Mouse (Mus musculus) liver, postnatal 0 days (tissue): ENCODE data around the gene Satl1. TPM values are rescaled to one million over a fixed set of nuclear protein-coding genes. Genes with fewer than 3 reads are reported as not detected.

ENCODE experiments used
- ATAC-seq: fragments of 200-750 bp; cut with Nextera tagmentation; 2 replicates; pipeline ENCODE4 v1.8.0; 2017; ENCODE audit warnings: mild to moderate bottlenecking, moderate library complexity
- DNase-seq: peaks from one replicate; pipeline ENCODE4 v3.0.0-alpha.2; 2016
- H3K27ac ChIP-seq: fragments of 300-500 bp; sonication (generic); 2 replicates; pipeline ENCODE4 v1.5.1; 2014; ENCODE audit warnings: antibody characterized with exemption, moderate library complexity, mild to moderate bottlenecking, low read depth
- H3K27me3 ChIP-seq: fragments of 300-500 bp; sonication (generic); 2 replicates; pipeline ENCODE4 v1.6.1; 2014; ENCODE audit warnings: low read length, control low read depth, mixed read lengths; ENCODE audit not compliant: insufficient read depth
- H3K36me3 ChIP-seq: fragments of 300-500 bp; sonication (generic); replicated peaks from 2 replicates; pipeline ENCODE4 v1.6.1; 2014; ENCODE audit warnings: mild to moderate bottlenecking, control low read depth, low read length, moderate library complexity, mixed read lengths; ENCODE audit not compliant: insufficient read depth
- H3K4me1 ChIP-seq: fragments of 300-500 bp; sonication (generic); 2 replicates; pipeline ENCODE4 v1.6.1; 2014; ENCODE audit warnings: antibody characterized with exemption, mild to moderate bottlenecking, control low read depth; ENCODE audit not compliant: insufficient read depth
- H3K4me2 ChIP-seq: fragments of 300-500 bp; sonication (generic); 2 replicates; pipeline ENCODE4 v1.6.1; 2014; ENCODE audit warnings: low read depth, mild to moderate bottlenecking, low read length, moderate library complexity, mixed read lengths
- H3K4me3 ChIP-seq: fragments of 300-500 bp; sonication (generic); 2 replicates; pipeline ENCODE4 v1.5.1; 2014; ENCODE audit warnings: low read depth, low read length
- H3K9ac ChIP-seq: fragments of 300-500 bp; sonication (generic); replicated peaks from 2 replicates; pipeline ENCODE4 v1.6.1; 2014; ENCODE audit warnings: mild to moderate bottlenecking, moderate library complexity
- H3K9me3 ChIP-seq: fragments of 300-500 bp; sonication (generic); 2 replicates; pipeline ENCODE4 v1.6.1; 2016; ENCODE audit warnings: mild to moderate bottlenecking, control low read depth, low read length, mixed read lengths
- CTCF ChIP-seq: sonication (generic); IDR thresholded peaks from 2 replicates; pipeline ENCODE4 v1.5.1; 2016; ENCODE audit warnings: antibody characterized with exemption, low read depth
- EP300 ChIP-seq: IDR thresholded peaks from 2 replicates; pipeline ENCODE4 v1.6.1; 2016; ENCODE audit warnings: antibody characterized with exemption, low read depth, mild to moderate bottlenecking
- WGBS: fragments of 180-500 bp; shearing (Covaris S2); extraction: QIAGEN DNeasy Blood & Tissue Kit; methylation state at CpG from one replicate; pipeline ENCODE4 v1.1.7; 2014; ENCODE audit not compliant: insufficient replicate concordance; 5-methylcytosine and 5-hydroxymethylcytosine counted together
- polyA plus RNA-seq: library from polyadenylated mRNA; unstranded; fragments of >200 nt; fragmentation: Nextera tagmentation; extraction: Ambion mirVana; gene quantifications from 2 replicates; pipeline ENCODE4 v1.2.1, GENCODE M21; 2015

The Satl1 gene
- polyA plus RNA-seq, 1 experiment from 2014 or later = not detected

DNA sequence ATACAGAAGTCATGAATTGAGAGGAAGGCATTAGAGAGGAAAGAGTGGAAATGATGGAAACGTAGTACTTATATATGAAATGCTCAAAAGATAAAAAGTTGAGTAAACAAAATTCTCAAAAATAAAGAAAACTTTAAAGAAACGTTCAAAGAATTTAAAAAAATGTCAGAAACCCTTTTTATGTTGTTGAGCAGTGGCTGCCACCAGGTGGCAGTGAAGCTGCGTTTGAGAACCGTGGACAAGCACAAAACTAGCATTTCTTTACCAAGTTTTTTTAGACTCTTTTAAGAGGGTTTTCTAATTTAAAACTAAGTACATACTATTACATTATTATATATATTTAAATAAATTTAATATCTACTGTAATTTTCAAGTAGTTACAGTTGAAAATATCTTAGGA lies 38.2 kb downstream of the Satl1 start:
- no peak overlapping the region for H3K27ac ChIP-seq
- no peaks in the 10 kb centered on the region for H3K36me3 ChIP-seq
- DNase-seq (no peak), ATAC-seq (no peak)
- no peaks in the 10 kb centered on the region for H3K9me3 ChIP-seq
- no peaks in the 10 kb centered on the region for H3K27me3 ChIP-seq
- TF ChIP-seq EP300 (no peak), CTCF (peak; percentile 34)
- H3K9ac ChIP-seq = no peak overlapping the region
- no peaks in the 10 kb centered on the region for H3K4me1 ChIP-seq
- 47% methylated on average over 4 of the region's 4 CpGs for WGBS
- no peak overlapping the region for H3K4me2 ChIP-seq
- H3K4me3 ChIP-seq = no peak overlapping the region

DNA sequence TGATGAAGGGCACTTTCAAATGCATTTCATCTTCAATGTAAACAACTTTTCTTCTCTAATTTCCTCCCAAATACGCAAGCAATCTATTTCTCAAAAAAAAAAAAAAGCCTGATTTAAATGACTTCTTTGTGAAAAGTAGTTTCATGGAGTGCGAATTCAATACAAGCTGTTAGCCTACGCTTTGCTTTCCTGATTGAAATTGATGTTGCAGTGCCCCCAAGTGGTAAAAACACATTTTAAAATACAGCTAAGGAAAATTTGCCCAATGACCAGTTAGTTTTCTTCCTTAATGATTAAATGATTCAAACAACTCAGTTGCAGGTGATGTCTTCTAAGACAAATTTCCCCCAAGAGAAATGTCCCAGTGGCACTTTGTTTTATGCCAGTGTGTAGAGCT lies 58.2 kb downstream of the Satl1 start:
- H3K36me3 ChIP-seq = no peaks in the 10 kb centered on the region
- TF ChIP-seq CTCF (peak; percentile 52), EP300 (no peak)
- DNase-seq (no peak), ATAC-seq (no peak)
- no peaks in the 10 kb centered on the region for H3K4me1 ChIP-seq
- H3K9me3 ChIP-seq = no peaks in the 10 kb centered on the region
- no peaks in the 10 kb centered on the region for H3K27me3 ChIP-seq
- no peak overlapping the region for H3K9ac ChIP-seq
- no peak overlapping the region for H3K4me3 ChIP-seq
- H3K27ac ChIP-seq = no peak overlapping the region
- no peak overlapping the region for H3K4me2 ChIP-seq
- WGBS = 53% methylated on average over 3 of the region's 3 CpGs

DNA sequence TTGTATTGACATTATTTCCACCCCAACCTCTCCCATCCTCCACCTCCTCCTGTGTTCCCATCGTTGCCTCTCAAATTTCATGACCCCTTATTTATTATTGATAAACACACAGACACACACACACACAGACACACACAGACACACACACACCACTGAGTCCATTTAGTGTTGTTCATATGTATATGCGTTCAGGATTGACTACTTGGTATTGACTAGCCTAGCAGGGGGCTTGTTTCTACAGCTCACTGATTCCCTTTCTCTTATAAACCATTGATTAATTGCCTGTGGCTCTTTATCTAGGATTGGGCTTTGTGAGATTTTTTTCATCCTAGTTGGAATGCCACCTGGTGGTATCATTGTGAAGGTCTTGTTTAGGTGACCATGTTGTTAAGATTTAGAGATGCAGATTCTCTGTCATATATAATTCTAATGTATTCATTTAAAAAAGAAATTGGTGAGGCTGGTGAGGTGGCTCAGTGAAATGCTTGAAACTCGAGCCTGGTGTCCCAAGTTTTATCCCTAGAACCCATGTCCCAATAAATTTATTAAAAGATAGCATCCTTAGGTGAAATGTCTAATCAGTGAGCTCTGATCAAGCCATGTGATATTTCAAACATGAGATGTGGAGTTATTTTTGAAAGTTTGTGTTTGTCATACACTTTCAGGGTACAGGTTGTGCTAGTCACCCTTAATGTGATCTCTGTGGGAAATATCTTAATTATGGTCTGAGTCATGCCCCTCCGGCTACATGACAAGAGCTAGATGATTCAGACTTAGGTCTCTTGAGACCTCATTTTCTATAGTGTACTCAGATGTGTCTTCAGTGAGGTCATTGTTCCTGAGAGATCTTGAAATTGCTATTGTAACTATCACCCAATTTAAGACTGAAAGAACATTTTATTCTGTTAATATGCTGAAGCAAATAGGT lies 58.8 kb downstream of the Satl1 start:
- Histone ChIP-seq H3K4me3 (no peak overlapping the region), H3K36me3 (no peaks in the 10 kb centered on the region), H3K4me2 (no peak overlapping the region), H3K4me1 (no peaks in the 10 kb centered on the region), H3K9ac (no peak overlapping the region), H3K27me3 (no peaks in the 10 kb centered on the region), H3K9me3 (no peaks in the 10 kb centered on the region), H3K27ac (no peak overlapping the region)
- WGBS = 71% methylated on average over 4 of the region's 4 CpGs
- DNase-seq (no peak), ATAC-seq (no peak)
- no peak for TF ChIP-seq EP300
- no peak for TF ChIP-seq CTCF

DNA sequence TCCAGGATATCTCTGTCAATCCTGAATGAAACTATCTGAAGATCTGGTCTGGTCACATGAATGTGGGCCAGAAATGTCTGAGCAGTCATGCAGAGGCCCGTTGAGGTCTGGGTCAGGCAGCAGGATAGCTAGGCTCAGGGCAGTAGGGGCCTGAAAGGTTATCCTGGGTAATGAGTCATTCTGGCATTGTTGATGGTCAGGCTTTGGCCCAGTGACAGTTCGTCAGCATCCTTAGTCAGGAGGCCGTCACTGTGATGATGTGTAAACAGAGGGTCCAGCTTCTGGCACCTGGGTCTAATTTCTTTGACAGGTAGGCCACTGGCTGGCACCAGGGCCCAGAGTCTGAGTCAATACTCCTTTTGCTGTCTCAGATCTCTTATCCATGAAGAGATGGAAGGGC lies 67.1 kb downstream of the Satl1 start:
- Histone ChIP-seq H3K4me1 (no peaks in the 10 kb centered on the region), H3K4me3 (no peak overlapping the region), H3K36me3 (no peaks in the 10 kb centered on the region), H3K4me2 (no peak overlapping the region), H3K27me3 (no peaks in the 10 kb centered on the region), H3K9me3 (no peaks in the 10 kb centered on the region), H3K27ac (no peak overlapping the region), H3K9ac (no peak overlapping the region)
- ATAC-seq (no peak), DNase-seq (no peak)
- TF ChIP-seq EP300 (no peak), CTCF (no peak)
- WGBS = 77% methylated on average over 3 of the region's 3 CpGs

Other genes starting within 250 kb of the Satl1 start
- not detected in 2 replicates for gene 4933403O08Rik, start 167.7 kb downstream of the Satl1 start, polyA plus RNA-seq
- 25.4 and 26.8 TPM in 2 replicates for gene Apool, start 95.4 kb downstream of the Satl1 start, polyA plus RNA-seq
- gene 2010106E10Rik, start 88.5 kb upstream of the Satl1 start, polyA plus RNA-seq = not detected in 2 replicates
- 0.27 and 0.51 TPM in 2 replicates for gene Zfp711, start 193.7 kb upstream of the Satl1 start, polyA plus RNA-seq